Mouse (Mus musculus) hindbrain, embryonic 16.5 days (tissue): ENCODE data around the gene Sult1e1. TPM values are rescaled to one million over a fixed set of nuclear protein-coding genes. Genes with fewer than 3 reads are reported as not detected.

Source experiments
- ATAC-seq: fragments of 200-750 bp; cut with Nextera tagmentation; 2 replicates; pipeline ENCODE4 v1.8.0; 2017; ENCODE audit warnings: moderate TSS enrichment, moderate library complexity
- H3K27ac ChIP-seq: fragments of 300-500 bp; sonication (generic); 2 replicates; pipeline ENCODE4 v1.5.1; 2014; ENCODE audit warnings: low read depth, mild to moderate bottlenecking, control low read depth, low read length, moderate library complexity
- H3K27me3 ChIP-seq: fragments of 300-500 bp; sonication (generic); replicated peaks from 2 replicates; pipeline ENCODE4 v1.6.1; 2014; ENCODE audit warnings: low read length; ENCODE audit not compliant: control insufficient read depth, insufficient read depth
- H3K36me3 ChIP-seq: fragments of 300-500 bp; sonication (generic); 2 replicates; pipeline ENCODE4 v1.6.1; 2014; ENCODE audit warnings: mild to moderate bottlenecking, low read length, moderate library complexity, mixed read lengths; ENCODE audit not compliant: control insufficient read depth, insufficient read depth
- H3K4me1 ChIP-seq: fragments of 300-500 bp; sonication (generic); 2 replicates; pipeline ENCODE4 v1.6.1; 2014; ENCODE audit warnings: low read depth, low read length; ENCODE audit not compliant: control insufficient read depth, insufficient read depth
- H3K4me2 ChIP-seq: fragments of 300-500 bp; sonication (generic); 2 replicates; pipeline ENCODE4 v1.6.1; 2014; ENCODE audit warnings: mild to moderate bottlenecking, low read length, control low read depth, moderate library complexity
- H3K4me3 ChIP-seq: fragments of 300-500 bp; sonication (generic); 2 replicates; pipeline ENCODE4 v1.5.1; 2014; ENCODE audit warnings: mild to moderate bottlenecking, low read length, control low read depth, moderate library complexity
- H3K9ac ChIP-seq: fragments of 300-500 bp; sonication (generic); 2 replicates; pipeline ENCODE4 v1.6.1; 2014; ENCODE audit warnings: low read depth, mild to moderate bottlenecking, control low read depth, low read length, moderate library complexity
- H3K9me3 ChIP-seq: fragments of 300-500 bp; sonication (generic); 2 replicates; pipeline ENCODE4 v1.6.1; 2014; ENCODE audit warnings: mild to moderate bottlenecking, low read length, moderate library complexity; ENCODE audit not compliant: control insufficient read depth
- WGBS: fragments of 180-500 bp; shearing (Covaris S2); extraction: QIAGEN DNeasy Blood & Tissue Kit; methylation state at CpG from one replicate; pipeline ENCODE4 v1.1.7; 2014; 5-methylcytosine and 5-hydroxymethylcytosine counted together
- polyA plus RNA-seq: library from polyadenylated mRNA; unstranded; fragments of >200 nt; fragmentation: Nextera tagmentation; extraction: Ambion mirVana; gene quantifications from 2 replicates; pipeline ENCODE4 v1.2.1, GENCODE M21; 2015

Gene Sult1e1
- polyA plus RNA-seq, 1 experiment from 2014 or later = not detected

DNA sequence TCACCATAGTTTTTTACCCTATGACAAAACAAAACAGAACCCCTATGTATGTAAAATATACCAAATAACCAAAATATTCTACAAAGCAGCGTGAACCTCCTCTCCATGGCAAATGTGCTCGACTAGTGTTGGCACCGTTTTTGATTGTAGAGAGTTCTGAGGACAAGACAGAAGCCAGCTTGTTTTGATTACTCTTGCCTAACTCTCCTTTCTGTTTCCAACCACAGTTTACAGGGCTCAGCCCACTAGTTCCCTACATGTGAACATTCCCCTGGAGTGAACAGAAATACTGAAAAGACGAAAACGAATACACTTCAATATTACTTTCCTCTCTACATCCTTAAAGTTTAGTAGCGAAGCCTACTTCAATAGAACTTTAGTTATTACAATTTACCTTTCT is 18.6 kb downstream of the Sult1e1 start:
- H3K27ac ChIP-seq = no peak overlapping the region
- 82% methylated on average over 6 of the region's 6 CpGs for WGBS
- H3K9me3 ChIP-seq = no peaks in the 10 kb centered on the region
- H3K4me2 ChIP-seq = no peak overlapping the region
- H3K27me3 ChIP-seq = no peaks in the 10 kb centered on the region
- H3K36me3 ChIP-seq = no peaks in the 10 kb centered on the region
- no peak for ATAC-seq
- H3K4me3 ChIP-seq = no peak overlapping the region
- H3K9ac ChIP-seq = no peak overlapping the region
- H3K4me1 ChIP-seq = no peaks in the 10 kb centered on the region

GRCm38 (mm10) chr5:87568845-87569244 is 22.5 kb downstream of the Sult1e1 start, which contains the start of gene Sult1d1:
Gene Sult1d1 (minus strand): TSS chr5:87569027.
- no peak within 1 kb of the TSS for H3K9ac ChIP-seq
- no peaks in the 10 kb centered on the region for H3K4me1 ChIP-seq
- 85% methylated on average over 5 of the region's 5 CpGs for WGBS
- H3K36me3 ChIP-seq = no peaks in the 10 kb centered on the region
- H3K27ac ChIP-seq = no peak within 1 kb of the TSS
- H3K4me3 ChIP-seq = no peak within 1 kb of the TSS
- H3K4me2 ChIP-seq = no peak within 1 kb of the TSS
- no peaks in the 10 kb centered on the region for H3K27me3 ChIP-seq
- H3K9me3 ChIP-seq = no peaks in the 10 kb centered on the region
- ATAC-seq = no peak

GRCm38 (mm10) chr5:87567306-87567705 is 24.1 kb downstream of the Sult1e1 start:
- Histone ChIP-seq H3K4me1 (no peaks in the 10 kb centered on the region), H3K27ac (no peak overlapping the region), H3K9ac (no peak overlapping the region), H3K27me3 (no peaks in the 10 kb centered on the region), H3K9me3 (no peaks in the 10 kb centered on the region), H3K4me3 (no peak overlapping the region), H3K36me3 (no peaks in the 10 kb centered on the region), H3K4me2 (no peak overlapping the region)
- WGBS = 85% methylated on average over 1 of the region's 1 CpGs
- ATAC-seq = no peak

DNA sequence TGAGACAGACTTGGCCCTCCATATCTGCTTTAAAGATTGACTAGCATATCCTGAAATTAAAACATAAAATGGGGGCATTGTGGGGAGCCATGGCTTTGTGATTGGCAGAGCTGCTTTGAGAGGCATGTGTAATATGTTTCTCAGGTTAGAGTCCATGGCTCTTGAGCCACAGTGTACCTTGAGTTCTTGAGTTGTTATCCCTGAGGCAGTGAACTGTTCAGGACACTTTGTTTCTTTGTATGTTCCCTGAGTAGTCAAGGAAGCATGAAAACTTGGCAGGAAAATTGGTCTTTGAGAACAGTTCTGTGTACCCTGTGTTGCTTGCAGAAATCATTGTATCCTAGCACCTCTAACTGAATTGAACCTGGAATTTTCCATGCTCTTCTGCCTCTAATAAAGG is 28.4 kb downstream of the Sult1e1 start:
- Histone ChIP-seq H3K9me3 (no peaks in the 10 kb centered on the region), H3K4me1 (no peaks in the 10 kb centered on the region), H3K27me3 (no peaks in the 10 kb centered on the region), H3K9ac (no peak overlapping the region), H3K36me3 (no peaks in the 10 kb centered on the region), H3K4me3 (no peak overlapping the region), H3K27ac (no peak overlapping the region), H3K4me2 (no peak overlapping the region)
- no peak for ATAC-seq

DNA sequence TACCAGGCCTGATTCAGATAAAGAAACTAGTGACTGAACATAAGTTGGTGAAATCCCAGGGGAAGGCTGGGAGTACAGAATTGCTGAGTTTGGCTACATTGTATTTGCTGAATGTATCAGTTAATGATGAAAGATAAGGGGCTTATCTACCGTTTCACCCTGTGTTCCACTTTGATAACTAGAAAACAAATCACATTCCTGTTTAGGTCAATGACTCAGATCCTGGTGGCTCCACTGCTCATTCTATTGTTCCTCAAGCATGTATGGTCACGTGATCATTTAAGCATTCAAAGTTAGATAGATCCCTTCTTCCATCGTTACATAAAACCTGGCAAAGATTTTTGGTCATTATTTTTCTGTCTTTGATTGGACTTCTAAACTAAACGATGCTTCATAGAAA is 28.9 kb downstream of the Sult1e1 start:
- no peak overlapping the region for H3K4me2 ChIP-seq
- 83% methylated on average over 4 of the region's 4 CpGs for WGBS
- no peaks in the 10 kb centered on the region for H3K27me3 ChIP-seq
- no peaks in the 10 kb centered on the region for H3K9me3 ChIP-seq
- H3K4me1 ChIP-seq = no peaks in the 10 kb centered on the region
- no peak for ATAC-seq
- H3K9ac ChIP-seq = no peak overlapping the region
- H3K36me3 ChIP-seq = no peaks in the 10 kb centered on the region
- H3K27ac ChIP-seq = no peak overlapping the region
- no peak overlapping the region for H3K4me3 ChIP-seq

DNA sequence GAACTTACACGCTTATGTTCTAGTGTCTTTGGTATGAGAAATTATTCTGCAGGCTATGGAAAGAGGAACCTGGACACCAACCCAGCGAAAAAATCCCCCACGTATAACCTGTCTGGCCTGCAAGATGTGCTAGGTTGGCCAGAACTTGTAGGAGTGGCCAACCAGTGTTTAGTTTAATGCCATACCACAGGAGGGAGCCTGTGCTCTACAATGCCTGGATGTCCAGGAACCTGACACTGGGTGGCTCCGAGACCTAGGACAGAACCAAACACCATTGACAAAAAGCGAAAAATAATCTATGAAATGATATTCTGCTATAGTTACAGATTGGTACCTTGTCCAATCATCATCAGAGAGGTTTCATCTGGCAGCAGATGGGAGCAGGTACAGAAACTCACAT is 31.2 kb downstream of the Sult1e1 start:
- WGBS = 78% methylated on average over 5 of the region's 5 CpGs
- Histone ChIP-seq H3K27ac (no peak overlapping the region), H3K4me3 (no peak overlapping the region), H3K9ac (no peak overlapping the region), H3K4me1 (no peaks in the 10 kb centered on the region), H3K27me3 (no peaks in the 10 kb centered on the region), H3K9me3 (no peaks in the 10 kb centered on the region), H3K4me2 (no peak overlapping the region), H3K36me3 (no peaks in the 10 kb centered on the region)
- ATAC-seq = no peak

DNA sequence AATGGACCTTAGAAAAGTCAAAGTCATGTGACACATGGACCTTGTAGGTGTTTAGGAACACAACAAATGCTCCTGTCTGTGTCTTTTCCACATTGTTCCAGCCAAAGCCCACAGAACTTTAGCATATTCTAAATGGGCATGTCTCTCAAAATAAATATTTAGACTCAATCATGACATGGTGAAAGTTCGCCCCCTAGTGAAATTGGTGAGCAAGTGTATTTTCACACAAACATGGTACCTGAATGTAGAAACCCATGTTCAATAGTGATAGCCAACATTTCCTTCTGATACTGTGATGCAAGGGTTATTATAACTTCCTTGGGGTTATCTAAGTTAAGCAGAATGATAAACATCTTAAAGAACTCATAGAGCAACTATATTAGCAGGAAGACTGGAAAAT is 40.5 kb downstream of the Sult1e1 start:
- WGBS = 33% methylated on average over 1 of the region's 1 CpGs

DNA sequence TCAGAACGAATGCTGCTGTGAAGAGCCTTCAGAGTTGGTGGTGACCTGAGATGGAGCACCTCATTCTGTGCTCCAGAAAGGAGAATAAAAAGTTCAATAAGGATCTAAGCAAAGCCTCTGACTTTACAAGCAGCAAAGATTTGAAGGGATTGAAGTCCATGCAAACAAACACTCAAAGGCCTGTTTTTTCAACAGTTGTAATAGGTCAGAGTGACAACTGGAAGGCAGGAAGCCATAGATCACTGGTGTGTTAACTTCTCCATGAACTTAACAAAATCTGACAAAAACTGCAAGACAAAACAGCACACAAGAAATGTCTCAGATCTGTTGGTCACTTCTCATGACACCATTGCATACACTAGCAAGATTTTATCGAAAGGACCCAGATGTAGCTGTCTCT is 53.3 kb downstream of the Sult1e1 start, which contains the start of gene Sult1b1:
Sult1b1 (minus strand) TSS at position 85 of the 400 bp plus-strand sequence.
- ATAC-seq = no peak

More for the DNA sequence above, 40.5 kb downstream of the Sult1e1 start:
- no peak for ATAC-seq
- Histone ChIP-seq H3K4me3 (no peak overlapping the region), H3K4me2 (no peak overlapping the region), H3K9me3 (no peaks in the 10 kb centered on the region), H3K27me3 (no peaks in the 10 kb centered on the region), H3K4me1 (no peaks in the 10 kb centered on the region), H3K27ac (no peak overlapping the region), H3K36me3 (no peaks in the 10 kb centered on the region), H3K9ac (no peak overlapping the region)

DNA sequence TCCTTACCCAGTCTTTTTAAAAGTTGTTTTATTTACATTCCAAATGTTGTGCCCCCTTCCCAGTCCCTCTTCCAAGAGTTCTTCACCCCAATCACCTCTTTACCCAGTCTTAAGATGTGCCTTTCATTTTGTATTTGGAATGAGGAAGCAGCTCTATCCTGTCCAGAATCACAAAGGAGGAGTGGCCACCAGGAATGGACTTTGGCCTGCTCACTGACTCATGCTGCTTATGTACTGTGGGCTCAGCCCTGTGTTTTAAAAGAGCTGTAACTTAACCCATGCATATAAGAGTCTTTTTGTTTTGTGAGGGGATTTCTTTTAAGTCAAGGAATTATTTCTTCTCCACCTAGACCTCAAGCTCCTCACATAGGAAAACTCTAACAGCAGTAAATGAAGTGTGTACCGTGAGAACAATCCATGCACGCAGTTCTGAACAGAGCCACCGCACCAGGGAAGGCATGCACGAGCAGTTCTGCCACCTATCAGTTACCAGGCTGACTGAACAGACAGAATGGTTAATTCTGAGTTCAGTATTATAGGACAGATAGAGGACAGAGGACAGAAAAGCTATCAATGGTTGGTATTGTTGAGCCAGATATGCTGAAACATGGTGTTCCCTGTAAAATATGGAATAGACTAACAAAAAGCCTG is 55.3 kb downstream of the Sult1e1 start:
- no peak overlapping the region for H3K9ac ChIP-seq
- H3K4me2 ChIP-seq = no peak overlapping the region
- ATAC-seq = no peak
- H3K27ac ChIP-seq = no peak overlapping the region
- no peaks in the 10 kb centered on the region for H3K36me3 ChIP-seq
- H3K9me3 ChIP-seq = no peaks in the 10 kb centered on the region
- no peaks in the 10 kb centered on the region for H3K27me3 ChIP-seq
- no peak overlapping the region for H3K4me3 ChIP-seq
- 66% methylated on average over 4 of the region's 4 CpGs for WGBS
- H3K4me1 ChIP-seq = no peaks in the 10 kb centered on the region

More for the DNA sequence above, 53.3 kb downstream of the Sult1e1 start, which contains the start of gene Sult1b1:
- Histone ChIP-seq H3K4me2 (no peak within 1 kb of the TSS), H3K4me3 (no peak within 1 kb of the TSS), H3K27ac (no peak within 1 kb of the TSS), H3K36me3 (no peaks in the 10 kb centered on the region), H3K9me3 (no peaks in the 10 kb centered on the region), H3K4me1 (no peaks in the 10 kb centered on the region), H3K27me3 (no peaks in the 10 kb centered on the region), H3K9ac (no peak within 1 kb of the TSS)
- WGBS = 95% methylated on average over 2 of the region's 2 CpGs
